Mouse (Mus musculus) ES-Bruce4 (cell line): ENCODE results near the gene Samsn1.

Experiments used
- CTCF ChIP-seq: IDR thresholded peaks from one replicate; pipeline ENCODE4 v1.8.1; 2011; ENCODE audit warnings: low read depth, low read length
- EP300 ChIP-seq: IDR thresholded peaks from 2 replicates; pipeline ENCODE4 v1.6.1; 2011; ENCODE audit warnings: low read depth, low read length; ENCODE audit not compliant: insufficient read depth
- POLR2A ChIP-seq: IDR thresholded peaks from one replicate; pipeline ENCODE4 v1.8.1; 2011; ENCODE audit warnings: low read length; ENCODE audit not compliant: insufficient read depth

DNA sequence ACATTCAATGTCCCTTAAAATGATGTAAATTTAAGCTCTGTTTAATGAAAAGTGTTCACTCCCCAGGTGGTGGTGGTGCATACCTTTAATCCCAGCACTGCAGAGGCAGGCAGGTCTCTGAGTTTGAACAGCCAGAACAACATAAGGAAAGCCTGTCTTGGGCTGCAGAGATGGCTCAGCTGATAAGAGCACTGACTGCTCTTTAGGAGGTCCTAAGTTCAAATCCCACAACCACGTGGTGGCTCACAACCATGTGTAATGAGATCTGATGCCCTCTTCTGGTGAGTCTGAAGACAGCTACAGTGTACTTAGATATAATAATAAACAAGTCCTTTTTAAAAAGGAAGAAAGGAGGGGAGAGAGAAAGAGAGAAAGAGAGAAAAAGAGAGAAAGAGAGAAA, 2.9 kb downstream of the Samsn1 start:
- no peak for TF ChIP-seq CTCF
- TF ChIP-seq POLR2A: no peak
- TF ChIP-seq EP300: no peak
